Mouse (Mus musculus): Measurements from ENCODE around the gene Tecpr2.

GRCm38 (mm10) chr12:110978607-110979406 is 89.7 kb downstream of the Tecpr2 start, which contains the start of gene Ankrd9:
- TF ChIP-seq CTCF (IDR thresholded peaks at IDR 0.05 in 2 of 3, conservative IDR thresholded peaks at IDR 0.05 in 1 of 3; ENCODE audit: control insufficient read depth in 1 of 3, insufficient read depth in 1 of 3, low read depth in 2 of 3, low read length in 3 of 3, poor library complexity in 1 of 3, severe bottlenecking in 1 of 3): no peak
- TF ChIP-seq GABPA (IDR thresholded peaks at IDR 0.05; ENCODE audit: low read depth, low read length): no peak
- no peak for TF ChIP-seq EP300 (IDR thresholded peaks at IDR 0.05; ENCODE audit: low read depth in 1 of 2, low read length in 2 of 2)
- TF ChIP-seq TCF12 (IDR thresholded peaks at IDR 0.05; ENCODE audit: low read depth, low read length): no peak
- no peak for TF ChIP-seq ZNF384 (IDR thresholded peaks at IDR 0.05; ENCODE audit: low read depth, low read length)
- TF ChIP-seq ZC3H11A (IDR thresholded peaks at IDR 0.05; ENCODE audit: low read depth, low read length): no peak
- peak; percentile 73 to 89 for TF ChIP-seq POLR2A (IDR thresholded peaks at IDR 0.05; ENCODE audit: control insufficient read depth in 1 of 2, insufficient read depth in 1 of 2, low read depth in 1 of 2, low read length in 2 of 2, poor library complexity in 1 of 2)
- no peak for TF ChIP-seq USF1 (IDR thresholded peaks at IDR 0.05; ENCODE audit: low read depth, low read length)
- TF ChIP-seq POLR2AphosphoS5 (IDR thresholded peaks at IDR 0.05; ENCODE audit: borderline replicate concordance, low read depth, low read length): no peak

Measured in MEL (cell line).